Mouse (Mus musculus) olfactory bulb, adult 2 months (tissue): Measurements from ENCODE around the gene Cacna1e. TPM values are rescaled to one million over a fixed set of nuclear protein-coding genes. Genes with fewer than 3 reads are reported as not detected.

Experiments used
- H3K27ac ChIP-seq: fragments of 200-500 bp; 2 replicates; pipeline ENCODE4 v1.5.1; 2012; ENCODE audit warnings: low read depth, low read length; ENCODE audit not compliant: insufficient read depth
- H3K4me1 ChIP-seq: fragments of 200-500 bp; 2 replicates; pipeline ENCODE4 v1.6.1; 2012; ENCODE audit warnings: low read length; ENCODE audit not compliant: control insufficient read depth, insufficient read depth
- H3K4me3 ChIP-seq: fragments of 200-500 bp; 2 replicates; pipeline ENCODE4 v1.5.1; 2012; ENCODE audit warnings: mild to moderate bottlenecking, low read depth, low read length, moderate library complexity; ENCODE audit not compliant: insufficient read depth
- CTCF ChIP-seq: fragments of 200-500 bp; IDR thresholded peaks from 2 replicates; pipeline ENCODE4 v1.5.1; 2012; ENCODE audit warnings: low read depth, mild to moderate bottlenecking, low read length, moderate library complexity; ENCODE audit not compliant: insufficient read depth
- POLR2A ChIP-seq: fragments of 200-500 bp; IDR thresholded peaks from 2 replicates; pipeline ENCODE4 v1.6.1; 2012; ENCODE audit warnings: mild to moderate bottlenecking, low read depth, low read length, moderate library complexity; ENCODE audit not compliant: insufficient read depth
- WGBS: fragments of 180-500 bp; shearing (Covaris S2); methylation state at CpG from one replicate; pipeline ENCODE4 v1.1.7; 2018; 5-methylcytosine and 5-hydroxymethylcytosine counted together
- polyA plus RNA-seq: library from polyadenylated mRNA; stranded (reverse); fragments of >200 nt; gene quantifications from 2 replicates; pipeline ENCODE4 v1.2.4, GENCODE M21; 2012; ENCODE audit warnings: low replicate concordance; ENCODE audit not compliant: missing spikeins, insufficient read depth, insufficient read length

Cacna1e gene
- polyA plus RNA-seq, 1 experiment = not detected

- no peak overlapping the region for H3K4me3 ChIP-seq
- TF ChIP-seq CTCF (no peak), POLR2A (no peak)
Observed at GRCm38 (mm10) chr1:154578748-154579147, 305.6 kb downstream of the Cacna1e start.

GRCm38 (mm10) chr1:154576418-154576817 lies 307.9 kb downstream of the Cacna1e start:
- TF ChIP-seq CTCF (no peak), POLR2A (no peak)
- H3K4me3 ChIP-seq = no peak overlapping the region
- WGBS = 47% methylated on average over 2 of the region's 2 CpGs
- no peak overlapping the region for H3K27ac ChIP-seq
- H3K4me1 ChIP-seq = peaks cover 4% of the 10 kb centered on the region

More at GRCm38 (mm10) chr1:154578748-154579147, 305.6 kb downstream of the Cacna1e start:
- H3K4me1 ChIP-seq = peaks cover 4% of the 10 kb centered on the region
- 83% methylated on average over 4 of the region's 4 CpGs for WGBS
- no peak overlapping the region for H3K27ac ChIP-seq

GRCm38 (mm10) chr1:154566026-154566425 lies 318.3 kb downstream of the Cacna1e start:
- peaks cover 3% of the 10 kb centered on the region; the same call in 1 of the 2 replicates for H3K4me1 ChIP-seq
- no peak for TF ChIP-seq POLR2A
- no peak for TF ChIP-seq CTCF
- H3K4me3 ChIP-seq = no peak overlapping the region
- WGBS = 58% methylated on average over 6 of the region's 6 CpGs
- no peak overlapping the region for H3K27ac ChIP-seq

- peaks cover 2% of the 10 kb centered on the region; the same call in 1 of the 2 replicates for H3K4me1 ChIP-seq
- whole genome bisulfite sequencing = 23% methylated on average over 1 of the region's 1 CpGs
- TF ChIP-seq POLR2A = no peak
- no peak for TF ChIP-seq CTCF
- H3K27ac ChIP-seq = no peak overlapping the region
- no peak overlapping the region for H3K4me3 ChIP-seq
Observed at GRCm38 (mm10) chr1:154555811-154556210, 328.5 kb downstream of the Cacna1e start.

GRCm38 (mm10) chr1:154553132-154553531 lies 331.2 kb downstream of the Cacna1e start:
- WGBS = 97% methylated on average over 1 of the region's 1 CpGs
- no peak for TF ChIP-seq CTCF
- no peak for TF ChIP-seq POLR2A
- no peak overlapping the region for H3K4me3 ChIP-seq
- peaks cover 2% of the 10 kb centered on the region; the same call in 1 of the 2 replicates for H3K4me1 ChIP-seq
- H3K27ac ChIP-seq = no peak overlapping the region

- no peak for TF ChIP-seq CTCF
- no peak for TF ChIP-seq POLR2A
- H3K4me3 ChIP-seq = no peak overlapping the region
- H3K27ac ChIP-seq = no peak overlapping the region
- H3K4me1 ChIP-seq = peaks cover 3% of the 10 kb centered on the region; the same call in 1 of the 2 replicates
Observed at GRCm38 (mm10) chr1:154537445-154537844, 346.9 kb downstream of the Cacna1e start.

GRCm38 (mm10) chr1:154536763-154537162 lies 347.5 kb downstream of the Cacna1e start:
- no peak for TF ChIP-seq CTCF
- no peak for TF ChIP-seq POLR2A
- Histone ChIP-seq H3K4me3 (no peak overlapping the region), H3K27ac (no peak overlapping the region), H3K4me1 (peaks cover 3% of the 10 kb centered on the region; the same call in 1 of the 2 replicates)
- 85% methylated on average over 2 of the region's 2 CpGs for WGBS

- H3K4me1 ChIP-seq = peaks cover 3% of the 10 kb centered on the region; the same call in 1 of the 2 replicates
- 46% methylated on average over 11 of the region's 11 CpGs for WGBS
Observed at GRCm38 (mm10) chr1:154532987-154533940, 351.0 kb downstream of the Cacna1e start.

GRCm38 (mm10) chr1:154529666-154530065 lies 354.6 kb downstream of the Cacna1e start:
- no peak overlapping the region for H3K4me3 ChIP-seq
- no peak overlapping the region for H3K27ac ChIP-seq
- TF ChIP-seq CTCF (no peak), POLR2A (no peak)
- 95% methylated on average over 4 of the region's 4 CpGs for WGBS
- H3K4me1 ChIP-seq = peaks cover 3% of the 10 kb centered on the region; the same call in 1 of the 2 replicates

More at GRCm38 (mm10) chr1:154532987-154533940, 351.0 kb downstream of the Cacna1e start:
- Histone ChIP-seq H3K27ac (peak overlapping the region; percentile 44; the same call in 1 of the 2 replicates), H3K4me3 (no peak overlapping the region)
- no peak for TF ChIP-seq POLR2A
- TF ChIP-seq CTCF = no peak
